Mouse (Mus musculus): Measurements from ENCODE around the gene Iqschfp.

DNA sequence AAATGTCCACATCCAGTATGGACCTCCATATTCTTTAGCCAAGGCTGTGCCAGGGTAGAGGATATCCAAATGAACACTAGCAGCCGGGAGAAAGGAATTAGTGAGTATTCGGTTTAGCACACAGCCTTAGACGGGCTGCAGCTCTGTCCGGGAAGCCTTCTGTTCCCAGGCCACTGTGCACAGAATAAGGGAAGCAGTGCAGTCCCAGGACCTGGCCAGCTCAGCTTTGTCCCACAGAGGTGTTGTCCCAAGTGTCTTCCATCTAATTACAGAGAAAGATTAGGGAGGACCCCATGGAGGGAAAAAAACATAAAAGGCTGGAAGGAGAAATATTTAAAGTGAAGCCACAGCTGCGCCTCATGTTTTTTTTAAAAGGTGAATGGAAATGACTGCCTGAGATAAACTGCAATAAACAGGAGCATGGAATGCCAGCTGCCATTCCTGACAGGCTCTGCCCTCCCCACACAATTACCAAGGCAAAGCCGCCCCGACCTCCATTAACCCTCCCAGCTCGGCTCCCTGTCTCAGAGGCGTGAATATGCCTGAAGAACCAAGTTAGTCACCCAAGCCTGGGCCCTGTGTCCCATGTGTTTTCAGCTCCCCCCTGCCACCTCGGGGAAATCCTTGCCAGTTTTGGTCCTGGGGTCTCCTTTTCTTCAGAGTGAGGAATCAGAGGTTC lies 695.7 kb downstream of the Iqschfp start:
- no peak for TF ChIP-seq CTCF (IDR thresholded peaks at IDR 0.05; ENCODE audit: low read depth)
- TF ChIP-seq EP300 (IDR thresholded peaks at IDR 0.05; ENCODE audit: low read depth): no peak

Measured in liver, postnatal 0 days (tissue).